Mouse (Mus musculus) B cell, adult 2 months (primary cell): ENCODE data around the gene Eef1a2.
"Not testable (repeated sequence)": the region's sequence is repeated elsewhere in the genome, so short reads cannot be mapped to it uniquely, and the experiment has no call there.

Source experiments
- DNase-seq, 2 experiments: peaks; one replicate each; pipeline ENCODE4 v3.0.0; 2022

The Eef1a2 gene

GRCm38 (mm10) chr2:181156248-181157121, at the start of gene Eef1a2:
Gene Eef1a2, minus strand, starts transcription at chr2:181157014.
- DNase-seq: no peak

- no peak for DNase-seq
Measured at GRCm38 (mm10) chr2:181206118-181206517, 49.3 kb upstream of the Eef1a2 start.

GRCm38 (mm10) chr2:181205678-181206077, 48.9 kb upstream of the Eef1a2 start:
- DNase-seq: no peak

- no peak for DNase-seq
Measured at GRCm38 (mm10) chr2:181202886-181203285, 46.1 kb upstream of the Eef1a2 start.

GRCm38 (mm10) chr2:181202422-181202821, 45.6 kb upstream of the Eef1a2 start, which contains the start of gene Ptk6:
Gene Ptk6, minus strand, starts transcription at chr2:181202789.
- DNase-seq: no peak

GRCm38 (mm10) chr2:181201606-181202005, 44.8 kb upstream of the Eef1a2 start:
- DNase-seq: no peak

GRCm38 (mm10) chr2:181196628-181197300, 40.0 kb upstream of the Eef1a2 start:
- DNase-seq: no peak

- peak; percentile 35 to 50 for DNase-seq
Measured at GRCm38 (mm10) chr2:181193044-181193443, 36.2 kb upstream of the Eef1a2 start.

- no peak for DNase-seq
Measured at GRCm38 (mm10) chr2:181191936-181192335, 35.1 kb upstream of the Eef1a2 start.

- not testable (repeated sequence) for DNase-seq
Measured at GRCm38 (mm10) chr2:181191385-181191784, 34.6 kb upstream of the Eef1a2 start.

- no peak for DNase-seq
Measured at GRCm38 (mm10) chr2:181189321-181189720, 32.5 kb upstream of the Eef1a2 start.

- DNase-seq: peak; percentile 49 to 57
Measured at GRCm38 (mm10) chr2:181188681-181189080, 31.9 kb upstream of the Eef1a2 start.

GRCm38 (mm10) chr2:181187121-181188000, 30.5 kb upstream of the Eef1a2 start, which contains the start of gene Ppdpf:
Gene Ppdpf, plus strand, starts transcription at chr2:181187247.
- DNase-seq: peak; percentile 96 to 97

GRCm38 (mm10) chr2:181186635-181187034, 29.8 kb upstream of the Eef1a2 start:
- DNase-seq: peak; percentile 87 to 90

- DNase-seq: no peak
Measured at GRCm38 (mm10) chr2:181180898-181181297, 24.1 kb upstream of the Eef1a2 start.

- no peak for DNase-seq
Measured at GRCm38 (mm10) chr2:181178471-181178870, 21.7 kb upstream of the Eef1a2 start.

- DNase-seq: no peak
Measured at GRCm38 (mm10) chr2:181178015-181178414, 21.2 kb upstream of the Eef1a2 start.

GRCm38 (mm10) chr2:181174646-181175045, 17.8 kb upstream of the Eef1a2 start:
- no peak for DNase-seq

- no peak for DNase-seq
Measured at GRCm38 (mm10) chr2:181166469-181166868, 9.7 kb upstream of the Eef1a2 start.

GRCm38 (mm10) chr2:181160821-181161220, 4.0 kb upstream of the Eef1a2 start:
- no peak for DNase-seq

GRCm38 (mm10) chr2:181159771-181160170, 3.0 kb upstream of the Eef1a2 start:
- no peak for DNase-seq

- no peak for DNase-seq
Measured at GRCm38 (mm10) chr2:181159091-181159514, 2.3 kb upstream of the Eef1a2 start.

GRCm38 (mm10) chr2:181158471-181158870, 1.7 kb upstream of the Eef1a2 start:
- no peak for DNase-seq
